Mouse (Mus musculus) common myeloid progenitor, adult 5-6 weeks (primary cell): Measurements from ENCODE around the gene Fam219a. TPM values are rescaled to one million over a fixed set of nuclear protein-coding genes. Genes with fewer than 3 reads are reported as not detected.

Experiments used
- ATAC-seq: replicated peaks from 2 replicates; pipeline ENCODE4 v1.8.0; 2016; ENCODE audit warnings: low read depth, mild to moderate bottlenecking, moderate TSS enrichment, inconsistent platforms; ENCODE audit not compliant: poor library complexity, severe bottlenecking
- total RNA-seq: library from RNA; stranded (forward); fragments of 200-1000, 187-1606 nt; gene quantifications from 2 replicates; pipeline ENCODE4 v1.2.3, GENCODE M21; 2017

Fam219a gene
- total RNA-seq, 1 experiment from 2014 or later: 0.64 TPM

DNA sequence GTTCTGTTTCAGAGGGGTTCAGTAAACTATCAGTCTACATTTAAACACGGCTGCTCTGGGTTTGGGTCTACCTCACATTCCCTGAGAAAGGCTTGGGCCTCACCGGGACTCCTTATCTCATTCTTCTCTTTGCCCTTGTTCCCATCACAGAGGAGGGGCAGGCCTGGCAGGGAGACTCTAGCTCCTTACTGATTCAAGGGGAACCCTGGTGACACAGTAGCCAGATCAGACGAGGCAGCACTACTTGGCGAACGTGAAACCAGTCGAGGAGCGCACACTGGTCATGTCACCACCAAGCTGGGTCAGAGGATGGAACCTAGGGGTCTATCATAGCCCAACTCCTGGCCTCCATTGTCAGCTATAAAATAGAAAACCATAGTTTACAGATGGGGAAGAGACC lies 61.3 kb downstream of the Fam219a start:
- no peak for ATAC-seq

GRCm38 (mm10) chr4:41507326-41507924 lies 61.9 kb downstream of the Fam219a start:
- ATAC-seq: no peak

GRCm38 (mm10) chr4:41506906-41507305 lies 62.4 kb downstream of the Fam219a start:
- peak; percentile 70 for ATAC-seq

DNA sequence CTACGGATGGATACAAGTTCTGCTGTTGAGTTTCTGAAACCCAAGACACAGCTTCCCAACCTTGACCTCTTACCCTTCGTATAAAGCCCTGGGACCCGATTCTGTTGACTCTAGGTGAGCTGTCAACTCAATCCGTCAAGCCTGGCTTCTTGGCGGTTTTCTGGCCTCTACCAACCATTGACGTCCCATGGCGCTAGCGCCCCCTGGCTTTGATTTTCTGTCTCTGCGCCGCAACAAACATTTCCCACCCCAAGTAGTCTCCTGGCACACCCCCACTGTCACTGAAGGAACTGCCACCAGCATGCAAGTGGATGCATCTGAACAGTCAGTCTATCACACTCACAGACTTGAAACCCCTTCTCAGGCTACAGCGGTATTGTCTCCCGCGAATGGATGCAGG lies 63.2 kb downstream of the Fam219a start:
- ATAC-seq: no peak; the same call in 1 of the 2 replicates

GRCm38 (mm10) chr4:41505131-41505551 lies 64.2 kb downstream of the Fam219a start:
- ATAC-seq: no peak

DNA sequence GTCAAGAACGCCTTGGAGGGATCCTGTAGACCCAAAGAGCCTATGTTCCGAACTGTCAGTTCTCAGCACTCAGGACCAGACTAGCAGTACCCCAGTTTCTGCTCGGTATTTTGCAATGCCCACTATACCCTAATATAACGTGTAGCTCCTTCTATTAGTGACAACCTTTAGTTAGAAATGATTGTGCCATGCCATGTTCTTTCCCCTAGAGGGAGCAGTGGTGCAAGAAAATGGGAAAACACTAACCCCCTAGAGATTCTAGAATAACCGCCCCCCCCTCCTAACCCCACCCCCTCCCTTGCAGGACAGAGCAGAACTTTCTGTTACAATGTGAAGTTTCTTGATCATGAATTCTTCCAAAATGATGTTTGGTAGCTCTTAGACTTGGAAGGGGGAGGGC lies 65.0 kb downstream of the Fam219a start:
- ATAC-seq: no peak

- peak; percentile 79 for ATAC-seq
Observed at GRCm38 (mm10) chr4:41502986-41503412, 66.3 kb downstream of the Fam219a start, which contains the start of gene AI464131. Gene AI464131 (minus strand): TSS chr4:41503076.

- ATAC-seq: peak; percentile 1; the same call in 1 of the 2 replicates
Observed at GRCm38 (mm10) chr4:41502171-41502940, 67.0 kb downstream of the Fam219a start.

DNA sequence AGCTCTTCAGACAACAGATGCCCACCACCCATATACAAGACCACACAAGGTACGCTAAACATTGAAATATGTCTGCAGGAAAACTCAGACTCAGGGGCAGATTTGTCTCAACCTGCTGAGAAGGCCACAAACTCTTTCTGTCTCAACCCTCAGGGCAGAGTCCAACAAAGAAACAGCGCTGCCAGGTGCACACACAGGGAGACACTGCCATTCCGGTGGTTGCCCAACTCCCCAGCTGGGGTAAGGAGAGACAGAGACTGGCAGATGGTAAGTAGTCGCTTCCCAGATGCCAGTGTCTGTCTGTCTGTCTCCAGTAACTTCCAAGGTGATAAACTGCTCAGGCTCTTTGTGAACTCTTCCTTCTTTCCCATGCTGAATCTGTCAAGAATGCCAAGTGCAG lies 68.6 kb downstream of the Fam219a start:
- ATAC-seq: no peak

DNA sequence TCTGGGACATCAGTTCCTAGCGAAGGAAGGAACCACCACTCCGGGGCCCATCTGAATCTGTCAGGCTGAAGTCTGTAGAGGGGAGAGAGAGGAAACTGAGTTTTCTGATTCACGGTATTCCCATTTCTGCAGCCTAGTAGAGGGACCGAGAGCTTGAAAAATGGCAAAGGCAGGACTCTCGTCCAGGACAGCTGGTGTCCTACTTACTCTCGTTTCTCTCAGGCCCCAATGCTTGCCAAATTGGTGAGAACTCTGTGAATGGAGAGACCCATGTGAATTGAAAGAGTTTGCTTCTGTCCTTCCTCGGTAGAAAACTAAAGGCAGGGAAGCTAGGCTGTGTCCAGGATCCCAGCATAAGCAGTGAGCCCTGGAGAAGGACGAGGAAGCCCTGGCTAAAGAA lies 69.7 kb downstream of the Fam219a start:
- ATAC-seq: no peak

DNA sequence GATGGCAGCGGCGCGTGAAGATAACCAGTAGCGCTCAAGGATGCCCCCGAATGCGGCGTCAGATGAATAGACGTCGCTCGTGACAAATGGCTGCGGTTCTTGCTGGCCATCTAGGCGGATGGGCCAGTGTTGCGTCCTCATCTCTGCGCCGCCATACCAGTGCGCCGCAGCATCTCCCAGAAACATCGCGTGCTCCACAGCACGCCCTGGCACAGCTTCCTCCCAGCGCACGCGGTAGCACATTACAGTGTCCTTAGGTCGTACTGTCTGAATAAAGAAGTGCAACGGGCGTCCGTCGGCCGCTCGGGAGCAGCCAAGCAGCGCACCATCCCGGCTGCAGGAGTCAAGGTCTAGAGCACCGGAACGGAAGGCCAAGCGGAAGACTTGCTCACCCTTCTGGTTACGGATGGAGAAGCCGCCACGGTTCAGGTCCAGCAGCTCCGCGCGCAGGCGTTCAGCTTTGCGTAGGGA lies 70.4 kb downstream of the Fam219a start:
- 0 out of 2 replicates have a peak, but pooled peaks have one; percentile 11 for ATAC-seq

DNA sequence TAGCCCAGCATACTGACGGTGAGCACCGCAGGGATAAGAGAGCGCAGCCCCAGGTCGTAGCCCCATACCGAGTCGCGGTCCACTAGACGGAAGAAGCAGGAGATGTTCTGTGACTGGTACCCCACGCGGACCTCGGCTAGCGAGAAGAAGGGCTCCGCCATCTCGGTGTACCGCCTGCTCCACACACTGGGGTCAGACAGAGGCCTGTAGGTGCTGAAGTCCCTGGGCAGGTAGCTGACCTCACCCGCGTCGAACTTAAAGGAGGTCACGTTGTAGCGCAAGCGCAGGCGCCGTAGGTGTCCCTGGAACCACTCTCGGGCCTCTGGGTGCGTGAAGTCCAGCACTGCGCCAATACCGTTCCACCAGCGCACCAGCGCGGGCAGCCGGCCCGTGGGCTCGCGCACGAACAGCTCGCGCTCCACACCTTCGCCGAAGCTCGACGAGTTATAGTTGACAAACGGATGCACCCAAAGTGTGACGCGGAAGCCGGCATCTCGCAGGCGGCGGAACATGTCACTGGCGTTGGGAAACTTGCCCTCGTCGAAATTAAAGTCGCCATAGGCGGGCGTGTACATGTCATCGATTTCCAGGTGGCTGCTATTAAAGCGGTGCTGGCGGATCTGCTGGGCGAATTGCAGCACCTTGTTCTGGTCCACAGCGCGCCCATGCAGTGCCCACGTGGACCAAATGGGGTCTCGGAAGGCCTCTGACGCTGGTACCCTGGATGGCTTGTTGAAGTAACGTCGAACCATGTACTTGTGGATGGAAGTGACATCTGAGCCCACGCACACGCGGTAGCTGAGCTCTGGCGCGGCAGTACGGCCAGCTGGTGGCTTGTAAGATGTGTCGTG lies 71.1 kb downstream of the Fam219a start:
- ATAC-seq: no peak

DNA sequence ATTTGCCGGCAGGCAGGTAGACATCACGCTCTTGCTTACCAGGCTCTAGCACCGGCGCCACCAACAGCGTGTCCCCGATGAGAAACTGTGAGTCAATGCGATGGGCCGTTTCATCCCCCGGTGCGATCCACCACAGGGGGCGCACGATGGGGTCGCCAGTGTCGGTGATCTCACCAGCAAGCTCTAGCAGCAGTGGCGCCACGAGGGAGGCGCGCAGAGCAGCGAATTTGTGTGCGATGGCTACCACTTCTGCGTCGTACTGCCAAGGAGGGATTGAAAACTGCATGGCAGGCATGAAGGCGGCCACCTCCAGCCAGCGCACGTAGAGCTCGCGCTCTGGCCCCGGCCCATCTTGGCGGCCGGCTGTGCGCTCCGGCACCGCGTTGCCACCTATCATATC lies 71.8 kb downstream of the Fam219a start:
- ATAC-seq: peak; percentile 61

DNA sequence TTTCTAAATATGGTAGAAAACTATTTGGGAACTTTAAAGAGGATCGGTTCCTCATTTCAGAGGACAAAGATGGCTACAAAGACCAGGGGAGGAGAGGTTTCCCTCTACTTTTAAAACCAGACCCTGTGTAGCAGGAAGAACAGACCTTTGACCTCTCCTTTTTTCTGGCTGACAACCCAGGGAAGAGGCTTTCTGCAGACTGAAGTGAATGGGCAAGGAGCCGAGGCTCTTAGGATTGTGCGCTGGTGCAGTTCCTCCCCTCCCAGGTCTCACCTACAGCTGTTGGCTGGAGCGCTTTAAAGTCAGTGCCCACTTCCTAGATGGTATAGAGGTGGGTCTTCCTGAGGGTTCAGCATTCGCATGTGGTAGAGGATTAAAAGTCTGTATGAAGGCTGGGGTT lies 72.3 kb downstream of the Fam219a start:
- no peak for ATAC-seq

GRCm38 (mm10) chr4:41495850-41496249 lies 73.5 kb downstream of the Fam219a start:
- ATAC-seq: no peak

DNA sequence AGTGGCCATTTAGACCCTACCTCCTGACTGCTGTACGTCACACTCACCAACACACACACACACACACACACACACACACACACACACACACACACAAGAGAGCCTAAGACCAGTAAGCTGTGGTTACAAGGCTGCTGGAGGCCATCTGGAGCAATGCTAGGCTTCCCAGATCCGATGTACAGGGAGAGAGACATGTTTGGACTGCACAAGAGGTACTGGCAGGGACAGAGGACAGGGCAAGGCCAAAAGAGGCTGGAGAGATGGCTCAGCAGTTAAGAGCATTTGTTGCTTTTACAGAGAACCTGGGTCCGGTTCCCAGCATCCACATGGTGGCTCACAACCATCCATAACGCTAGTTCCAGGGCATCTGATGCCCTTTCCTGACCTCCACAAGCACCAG lies 74.3 kb downstream of the Fam219a start:
- no peak for ATAC-seq

DNA sequence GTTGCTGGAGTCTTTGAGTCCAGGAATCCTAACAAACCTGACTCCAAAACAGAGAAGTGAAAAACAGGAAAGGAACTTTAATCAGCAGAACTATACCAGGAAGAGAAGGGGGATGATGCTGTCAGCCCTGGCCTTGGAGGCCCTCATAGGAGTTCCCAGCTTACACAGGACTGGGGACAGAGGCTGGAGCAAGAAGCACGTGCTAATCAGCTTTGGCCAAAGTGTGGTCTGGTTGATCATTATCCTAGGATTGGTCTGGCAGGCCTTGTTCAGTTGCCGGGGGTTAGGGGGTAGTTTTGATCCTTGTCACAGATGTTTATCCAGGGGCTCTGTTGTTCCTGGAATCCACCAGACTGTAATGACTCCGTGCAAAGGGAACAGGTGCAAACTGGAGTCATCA lies 75.0 kb downstream of the Fam219a start:
- ATAC-seq: no peak

DNA sequence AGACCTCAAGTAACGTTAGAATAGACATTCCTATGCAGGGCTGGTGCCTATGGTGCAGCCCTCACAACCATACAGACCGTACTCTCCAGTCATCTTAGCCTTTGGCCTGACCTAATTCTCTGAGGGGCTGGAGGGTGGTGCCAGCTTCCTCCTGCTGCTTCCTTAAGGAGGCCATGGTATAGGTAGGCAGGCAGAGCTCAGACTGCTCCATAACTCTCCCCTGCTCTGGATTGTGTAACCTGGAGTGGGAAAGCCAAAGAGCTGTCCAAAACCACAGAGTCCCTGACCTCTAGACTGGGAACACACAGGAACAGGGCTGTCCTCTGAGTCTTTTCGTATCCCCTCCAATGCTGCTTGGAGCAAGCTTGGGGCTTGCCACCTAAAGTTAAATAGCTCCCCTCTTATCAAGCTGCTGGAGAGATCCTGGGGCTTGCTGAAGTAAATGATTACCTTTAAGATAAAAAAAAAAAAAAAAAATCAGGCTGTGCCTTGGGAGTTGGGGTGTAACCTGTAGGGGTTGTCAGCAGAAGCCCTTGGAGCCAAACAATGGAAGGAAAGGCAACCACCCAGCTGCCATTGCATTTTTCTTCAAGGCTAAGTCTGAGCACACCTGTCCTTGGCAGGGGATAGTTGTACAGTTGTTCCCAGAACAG lies 75.7 kb downstream of the Fam219a start:
- no peak for ATAC-seq

GRCm38 (mm10) chr4:41492951-41493350 lies 76.4 kb downstream of the Fam219a start:
- ATAC-seq: no peak

DNA sequence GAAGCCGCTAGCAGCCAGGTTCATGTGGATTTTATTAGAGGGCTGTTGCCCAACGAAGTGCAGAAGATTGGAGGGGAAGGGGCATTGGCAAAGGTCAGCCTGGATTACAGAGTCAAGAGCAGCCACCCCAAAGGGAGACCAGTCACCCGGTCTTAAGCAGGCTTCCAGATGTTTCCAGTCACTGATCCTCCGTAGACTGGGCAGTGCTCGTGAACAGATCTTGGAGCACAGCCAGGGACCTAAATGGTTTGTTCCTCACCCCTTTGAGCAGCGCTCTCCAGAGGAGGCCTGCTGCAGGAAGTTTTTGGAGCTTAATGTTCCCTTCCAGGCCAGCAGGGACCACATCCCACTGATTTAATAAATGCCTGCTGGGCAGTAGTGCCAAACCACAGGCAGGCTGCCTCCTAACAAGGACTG lies 87.7 kb downstream of the Fam219a start:
- ATAC-seq: no peak
